Mouse (Mus musculus) thymus, postnatal 36 days (tissue): Measurements from ENCODE around the gene Msl1.

Experiments used
- DNase-seq, 2 experiments: peaks; one replicate each; pipeline ENCODE4 v3.0.0; 2022; ENCODE audit warnings: mixed read lengths in 2 of 2

Msl1 gene

DNA sequence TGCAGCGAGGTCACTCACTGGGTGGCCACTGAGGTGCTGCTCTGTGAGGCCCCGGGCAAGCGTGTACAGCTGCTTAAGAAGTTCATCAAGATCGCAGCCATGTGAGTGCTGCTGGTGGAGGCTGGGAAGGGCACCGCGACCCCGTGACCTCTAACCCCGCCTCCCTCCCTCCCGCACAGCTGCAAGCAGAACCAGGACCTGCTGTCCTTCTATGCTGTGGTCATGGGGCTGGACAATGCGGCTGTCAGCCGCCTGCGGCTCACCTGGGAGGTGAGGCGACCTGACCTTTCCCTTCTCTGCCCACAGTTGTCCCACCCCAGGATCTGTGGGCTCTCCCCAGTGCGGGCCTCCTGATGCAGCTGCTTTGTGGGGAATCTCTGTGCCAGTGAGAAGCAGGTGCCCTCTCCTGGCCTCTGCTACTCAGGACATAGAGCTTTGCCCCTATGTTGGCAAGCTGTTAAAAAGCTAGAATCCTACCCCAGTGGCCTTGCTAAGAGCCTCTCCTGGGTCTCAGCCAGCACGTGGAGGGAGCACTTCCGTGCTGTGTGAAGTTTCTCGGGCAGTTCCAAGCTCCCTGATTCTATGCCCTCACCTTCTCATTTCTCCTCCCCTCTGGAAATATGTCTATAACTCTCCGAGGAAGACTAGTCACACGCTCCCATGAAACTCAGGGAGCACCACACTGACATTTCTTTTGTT is 54.0 kb downstream of the Msl1 start:
- no peak for DNase-seq

DNA sequence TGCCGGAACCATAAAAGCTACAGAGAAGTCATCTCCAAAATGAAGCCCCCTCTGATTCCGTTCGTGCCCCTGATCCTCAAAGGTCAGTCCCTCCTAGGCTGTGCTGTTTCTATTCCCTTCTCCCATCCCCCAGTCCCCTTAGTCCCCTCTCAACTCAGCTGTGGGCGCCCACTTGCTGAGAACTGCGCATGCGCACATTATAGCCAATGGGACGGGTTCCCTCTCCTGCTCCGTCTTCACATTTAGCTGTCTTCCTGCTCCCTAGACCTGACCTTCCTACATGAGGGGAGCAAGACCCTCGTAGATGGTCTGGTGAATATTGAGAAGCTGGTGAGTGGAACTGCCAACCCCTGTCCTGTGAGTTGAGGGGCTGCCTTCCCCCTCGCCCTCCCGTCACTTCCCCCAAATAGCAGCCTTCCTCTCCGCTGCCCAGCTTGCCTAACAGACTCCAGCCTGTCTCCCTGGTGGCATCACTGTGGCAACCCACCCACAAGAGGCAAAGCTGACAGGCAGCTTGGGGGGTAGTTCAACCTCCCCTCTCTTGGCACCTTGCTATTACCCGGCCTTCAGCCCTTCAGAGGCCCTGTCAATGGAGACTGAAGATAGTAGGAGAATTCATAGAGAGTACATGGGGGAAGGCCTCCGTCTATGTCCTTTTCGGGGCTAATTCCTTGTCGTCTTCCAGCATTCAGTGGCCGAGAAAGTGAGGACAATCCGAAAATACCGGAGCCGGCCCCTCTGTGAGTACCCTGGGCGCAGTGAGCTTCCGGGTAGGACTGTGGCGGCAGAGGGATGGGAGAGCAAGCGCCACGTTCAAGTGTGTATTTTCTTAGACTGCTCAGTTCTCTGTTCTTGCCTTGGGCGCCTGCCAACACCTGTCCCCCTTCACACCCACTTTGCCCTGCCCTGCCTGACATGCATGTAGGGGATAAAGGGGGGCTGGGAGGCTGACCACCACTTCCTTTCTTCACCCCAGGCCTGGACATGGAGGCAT is 55.1 kb downstream of the Msl1 start:
- no peak for DNase-seq

DNA sequence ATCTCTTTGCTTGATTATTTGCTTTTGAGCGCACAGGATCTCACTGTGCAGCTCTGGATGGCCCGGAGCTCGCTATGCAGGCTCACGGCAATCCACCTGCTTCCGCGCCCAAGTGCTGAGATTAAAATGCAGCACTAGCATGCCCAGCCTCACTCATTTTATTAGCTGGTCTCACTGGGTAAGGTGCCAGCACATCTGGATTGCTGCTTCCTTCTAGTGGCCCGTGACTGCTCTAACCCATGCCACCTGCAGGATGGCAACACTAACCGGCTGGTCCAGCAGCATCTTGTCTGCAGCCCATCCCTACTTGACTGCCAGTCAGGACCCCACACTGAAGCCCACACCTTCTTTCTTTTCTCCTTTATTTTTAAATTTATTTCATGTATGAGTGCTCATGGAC is 58.8 kb downstream of the Msl1 start:
- DNase-seq = no peak

DNA sequence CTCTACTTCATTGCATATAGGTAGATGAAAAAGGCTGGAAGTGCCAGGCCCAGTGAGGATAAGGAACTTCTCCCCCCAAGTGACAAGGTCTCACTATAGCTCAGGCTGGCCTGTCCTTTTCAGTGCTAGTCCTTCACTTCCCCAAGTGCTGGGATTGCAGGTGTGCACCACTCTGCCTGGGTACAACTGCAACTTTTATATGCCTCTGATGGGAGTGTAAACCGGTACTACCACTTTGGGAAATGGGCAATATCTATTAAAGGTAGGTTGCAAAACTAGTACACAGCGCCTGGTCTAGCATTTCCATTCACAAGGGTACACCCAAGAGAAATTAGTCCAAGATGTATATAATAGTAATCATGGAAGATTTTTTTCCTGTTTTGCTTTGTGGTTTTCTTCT is 59.3 kb downstream of the Msl1 start:
- no peak for DNase-seq
